13 mouse cellular contexts compared by ENCODE assay signal in the genomic region with DNA sequence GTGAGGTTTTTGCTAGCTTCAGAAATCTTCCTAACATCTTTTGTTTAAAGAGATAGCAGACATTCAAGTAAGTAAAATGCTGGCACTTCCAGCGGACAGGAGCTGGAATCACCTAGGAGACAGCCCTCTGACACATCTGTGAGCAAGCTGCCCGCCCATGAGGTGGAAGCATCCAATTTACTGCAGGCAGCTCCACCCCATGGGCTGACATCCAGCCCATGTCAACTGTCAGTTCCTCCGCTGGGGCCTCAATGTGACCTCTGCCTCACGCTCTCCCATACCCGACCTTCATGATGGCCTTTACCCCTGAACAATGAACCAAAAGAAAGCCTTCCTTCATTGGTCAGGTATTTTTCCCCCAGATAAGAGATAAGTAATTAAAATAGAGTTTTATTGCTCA.
A peak's percentile ranks its signal among the peaks of the same experiment; 100 is the strongest.
DNase-seq lines count a peak whose midpoint lies in the region; TF ChIP-seq lines count a peak whose summit lies in the region.
"Had no signal": no experiment of that assay in that cellular context is flagged by ENCODE, and none has a peak within 500 bp of the region (broad histone marks: within the 10 kb centered on the region; RNA-seq: fewer than 3 reads in every experiment).

No protein-coding gene starts in this region.

- H3K4me1 ChIP-seq in kidney, adult 2 months (ENCODE audit: control insufficient read depth, insufficient read depth, low read length) = peaks cover 5% of the 10 kb centered on the region; the same call in 1 of the 2 replicates

- no peaks in the 10 kb centered on the region for H3K36me3 ChIP-seq in kidney, adult 2 months (ENCODE audit: control insufficient read depth, insufficient read depth, low read length)

- peak; percentile 46 for DNase-seq in kidney, adult 2 months
- no peak for DNase-seq in kidney, adult 8-10 months
- DNase-seq in ES-CJ7 (ENCODE audit: low read depth, low spot score) = peak; percentile 52
- DNase-seq in embryo, embryonic 10.5 days (ENCODE audit: low spot score) = peak; percentile 51
- DNase-seq in heart, postnatal 10 days = peak; percentile 60 to 70
- no peak for DNase-seq in urinary bladder, postnatal 4 days (ENCODE audit: low spot score in 2 of 2)
- DNase-seq in ovary, postnatal 36 days (ENCODE audit: low spot score) = no peak
- no peak for DNase-seq in right cerebral cortex, postnatal 25 days
- DNase-seq: cerebellum, adult 11 months; lung, postnatal 4 days; right cerebral cortex, adult 18-20 months had no signal

- WGBS in kidney, adult 2 months = 50% methylated on average over 5 of the region's 5 CpGs

- no peak overlapping the region for H3K27ac ChIP-seq in kidney, adult 2 months (ENCODE audit: insufficient read depth, low read depth, low read length)
- H3K27ac ChIP-seq: embryonic facial prominence, embryonic 15.5 days had no signal

- H3K27me3 ChIP-seq in kidney, adult 2 months (replicated peaks; ENCODE audit: control insufficient read depth, insufficient read depth, low read length) = no peaks in the 10 kb centered on the region
- H3K27me3 ChIP-seq: embryonic facial prominence, embryonic 15.5 days had no signal

- no peak for TF ChIP-seq CTCF in kidney, adult 2 months (conservative IDR thresholded peaks at IDR 0.05; ENCODE audit: insufficient read depth, insufficient read length, low read depth, low read length)

- no peak for TF ChIP-seq POLR2A in kidney, adult 2 months (IDR thresholded peaks at IDR 0.05; ENCODE audit: low read depth, low read length)

- H3K4me3 ChIP-seq in kidney, adult 2 months (ENCODE audit: insufficient read depth, low read depth, low read length) = no peak overlapping the region
- H3K4me3 ChIP-seq: embryonic facial prominence, embryonic 15.5 days; myocyte had no signal

- intact Hi-C loops in heart, postnatal 10 days (cut with DNase I) = no loop called here

Comparison
In these comparisons a context has a peak if more than half of its experiments do, and no peak if none do; other contexts are left out.
1. DNase-seq: peak in kidney, adult 2 months (single experiment), ES-CJ7 (single experiment), embryo, embryonic 10.5 days (single experiment) and heart, postnatal 10 days (2 of 2); none in kidney, adult 8-10 months (0 of 2), urinary bladder, postnatal 4 days (0 of 2), ovary, postnatal 36 days (single experiment) and right cerebral cortex, postnatal 25 days (single experiment).